Mouse (Mus musculus) splenic B cell, adult 2 months (primary cell): ENCODE results near the gene Gpr161.

Source experiments
- DNase-seq: peaks from one replicate; pipeline ENCODE4 v3.0.0-alpha.2; 2011; ENCODE audit warnings: low read depth, low spot score
- H3K27me3 ChIP-seq: 2 replicates; pipeline ENCODE4 v1.6.1; 2012; ENCODE audit warnings: mild to moderate bottlenecking, low read length, moderate library complexity, mixed read lengths; ENCODE audit not compliant: control insufficient read depth, poor library complexity, insufficient read depth, severe bottlenecking
- H3K36me3 ChIP-seq: 2 replicates; pipeline ENCODE4 v1.6.1; 2012; ENCODE audit warnings: mild to moderate bottlenecking, low read length, moderate library complexity, mixed read lengths; ENCODE audit not compliant: control insufficient read depth, poor library complexity, insufficient read depth, severe bottlenecking

Gpr161 gene

DNA sequence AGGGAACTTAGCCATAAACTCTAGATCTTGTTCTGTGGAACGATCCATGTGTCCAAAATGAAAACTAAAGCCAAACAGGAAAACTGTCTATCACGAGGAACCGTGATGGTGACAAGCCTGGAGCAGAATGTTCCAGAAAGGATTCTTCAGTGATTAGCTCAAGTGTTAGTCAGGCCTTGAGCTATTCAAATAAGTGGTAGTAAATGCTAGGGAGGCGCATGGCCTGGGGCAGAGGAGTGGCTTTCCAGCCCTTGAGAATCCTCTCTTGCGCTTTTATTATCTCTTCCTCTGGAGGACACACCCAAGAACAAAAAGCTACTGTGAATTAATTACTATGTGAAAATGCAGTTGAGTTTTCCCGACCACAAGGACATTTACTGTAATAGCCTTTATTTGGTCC lies 4.0 kb upstream of the Gpr161 start:
- no peaks in the 10 kb centered on the region for H3K27me3 ChIP-seq

DNA sequence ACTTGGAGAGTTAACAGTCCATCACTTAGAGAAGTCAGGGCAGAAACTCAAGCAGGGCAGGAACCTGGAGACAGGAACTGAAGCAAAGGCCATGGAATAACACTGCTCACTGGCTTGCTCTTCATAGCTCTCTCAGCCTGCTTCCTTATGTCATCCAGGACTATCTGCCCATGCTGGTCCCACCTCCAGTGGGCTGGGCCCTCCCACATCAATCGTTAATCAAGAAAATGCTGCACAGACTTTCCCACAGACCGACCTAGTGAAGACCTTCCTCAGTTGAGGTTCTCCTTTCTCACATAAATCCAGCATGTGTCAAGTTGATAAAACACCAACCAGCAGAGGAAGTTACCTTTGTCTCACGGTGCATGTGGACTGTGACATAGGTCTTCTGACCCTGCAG lies 5.5 kb downstream of the Gpr161 start:
- Histone ChIP-seq H3K27me3 (no peaks in the 10 kb centered on the region), H3K36me3 (no peaks in the 10 kb centered on the region)
- DNase-seq, result no peak

More for the DNA sequence above, 4.0 kb upstream of the Gpr161 start:
- DNase-seq, result no peak
- no peaks in the 10 kb centered on the region for H3K36me3 ChIP-seq

GRCm38 (mm10) chr1:165301567-165301966 lies 6.0 kb downstream of the Gpr161 start:
- DNase-seq, result no peak
- no peaks in the 10 kb centered on the region for H3K36me3 ChIP-seq
- no peaks in the 10 kb centered on the region for H3K27me3 ChIP-seq

DNA sequence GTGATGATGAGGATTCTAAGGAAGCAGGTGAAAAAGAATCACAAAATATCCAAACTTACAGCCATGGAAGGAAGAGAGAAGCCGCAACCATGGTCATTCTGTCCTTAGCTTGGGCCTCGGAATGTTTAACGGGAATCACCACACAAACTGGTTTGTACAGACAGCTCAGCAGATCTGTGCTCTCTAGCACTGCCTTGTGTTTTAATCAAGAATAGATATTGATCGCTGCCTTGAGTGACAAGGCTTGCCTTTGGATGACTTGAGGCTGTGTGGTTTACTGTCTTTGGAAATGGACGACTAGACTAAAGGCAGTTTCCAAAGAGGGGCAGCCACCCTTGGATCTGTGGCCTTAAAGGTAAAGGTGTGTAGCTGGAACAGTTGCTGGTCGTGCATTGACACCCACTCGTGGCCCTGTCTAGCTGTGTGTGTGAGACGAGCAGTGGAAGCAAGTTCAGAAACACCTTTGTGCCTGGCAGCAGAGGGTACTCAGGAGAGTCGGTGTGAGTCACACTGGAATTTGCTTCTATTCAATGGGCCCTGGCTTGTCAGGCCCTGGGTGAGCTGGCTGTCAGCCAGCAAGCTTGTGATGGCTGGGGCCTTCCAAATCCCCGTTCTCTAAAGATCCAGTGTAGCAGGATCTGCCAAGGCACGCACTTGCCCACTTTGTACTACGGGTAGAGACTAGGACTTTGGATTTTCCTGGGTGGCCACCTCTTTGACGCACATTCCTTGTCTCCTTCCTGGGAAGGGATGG lies 7.0 kb downstream of the Gpr161 start:
- no peaks in the 10 kb centered on the region for H3K36me3 ChIP-seq
- no peak for DNase-seq

DNA sequence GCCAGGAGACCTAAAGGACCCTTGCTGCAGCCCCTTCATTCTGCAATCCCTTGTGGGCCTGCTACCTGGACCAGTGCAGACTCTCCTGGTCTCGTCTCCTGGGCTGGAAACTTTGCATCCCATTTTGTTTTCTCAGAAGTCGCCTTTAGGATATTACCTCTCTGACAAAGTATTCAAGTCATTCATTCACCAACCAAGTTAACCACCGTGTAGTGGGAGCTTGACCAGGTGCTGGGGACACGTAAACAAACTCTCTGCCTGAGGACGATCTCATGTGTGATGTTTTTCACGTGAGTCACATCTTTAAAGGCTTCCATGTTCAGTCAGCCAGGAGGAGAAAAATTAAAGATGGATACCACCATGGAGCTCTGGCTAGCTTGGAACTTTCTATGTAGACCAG lies 7.6 kb downstream of the Gpr161 start:
- no peaks in the 10 kb centered on the region for H3K27me3 ChIP-seq
- DNase-seq, result no peak
- H3K36me3 ChIP-seq, result no peaks in the 10 kb centered on the region

More for the DNA sequence above, 7.0 kb downstream of the Gpr161 start:
- H3K27me3 ChIP-seq, result no peaks in the 10 kb centered on the region

DNA sequence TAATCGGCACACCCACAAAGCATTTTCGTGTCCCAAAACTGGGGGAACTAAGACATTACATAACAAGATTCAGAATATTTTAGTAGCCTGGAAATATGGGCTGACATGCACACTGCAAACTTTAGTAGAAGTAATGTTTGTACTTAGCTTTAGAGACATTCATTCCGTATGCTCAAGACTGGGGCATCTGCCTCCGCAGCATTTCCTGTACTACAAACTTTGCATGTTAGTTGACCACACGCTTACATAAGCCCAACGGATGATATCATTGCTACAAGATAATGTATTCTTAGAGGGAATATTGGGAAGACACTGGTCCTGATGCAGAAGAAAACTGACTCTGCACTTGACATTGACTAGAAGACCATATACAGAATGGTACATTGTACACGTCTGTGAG lies 8.8 kb downstream of the Gpr161 start:
- no peak for DNase-seq
- no peaks in the 10 kb centered on the region for H3K36me3 ChIP-seq
- H3K27me3 ChIP-seq, result no peaks in the 10 kb centered on the region

- H3K27me3 ChIP-seq, result no peaks in the 10 kb centered on the region
- no peak for DNase-seq
- no peaks in the 10 kb centered on the region for H3K36me3 ChIP-seq
These were observed 12.6 kb downstream of the Gpr161 start for GRCm38 (mm10) chr1:165308180-165308579.

GRCm38 (mm10) chr1:165316361-165316760 lies 20.8 kb downstream of the Gpr161 start:
- no peak for DNase-seq
- H3K36me3 ChIP-seq, result no peaks in the 10 kb centered on the region
- H3K27me3 ChIP-seq, result no peaks in the 10 kb centered on the region

GRCm38 (mm10) chr1:165320141-165320934 lies 24.7 kb downstream of the Gpr161 start:
- no peaks in the 10 kb centered on the region for H3K27me3 ChIP-seq
- H3K36me3 ChIP-seq, result no peaks in the 10 kb centered on the region
- DNase-seq, result peak; percentile 62

DNA sequence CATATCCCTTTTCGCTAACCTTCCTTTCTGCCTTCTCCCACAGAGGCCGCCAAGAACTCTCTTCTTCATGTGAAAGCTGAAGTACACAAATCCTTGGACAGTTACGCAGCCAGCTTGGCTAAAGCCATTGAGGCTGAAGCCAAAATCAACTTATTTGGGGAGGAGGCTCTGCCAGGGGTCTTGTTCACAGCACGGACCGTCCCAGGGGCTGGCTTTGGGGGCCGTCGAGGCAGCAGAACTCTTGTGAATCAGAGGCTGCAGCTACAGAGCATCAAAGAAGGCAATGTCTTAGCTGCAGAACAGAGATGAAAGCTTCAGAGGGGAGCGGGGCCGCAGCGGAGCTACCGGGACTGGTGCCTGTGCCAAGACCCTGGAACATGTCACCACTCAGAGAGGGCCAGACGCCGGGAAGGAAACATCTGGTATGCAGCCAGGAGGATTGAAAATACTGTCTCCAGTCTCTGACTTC lies 25.8 kb downstream of the Gpr161 start:
- H3K36me3 ChIP-seq, result no peaks in the 10 kb centered on the region
- no peaks in the 10 kb centered on the region for H3K27me3 ChIP-seq
- no peak for DNase-seq

DNA sequence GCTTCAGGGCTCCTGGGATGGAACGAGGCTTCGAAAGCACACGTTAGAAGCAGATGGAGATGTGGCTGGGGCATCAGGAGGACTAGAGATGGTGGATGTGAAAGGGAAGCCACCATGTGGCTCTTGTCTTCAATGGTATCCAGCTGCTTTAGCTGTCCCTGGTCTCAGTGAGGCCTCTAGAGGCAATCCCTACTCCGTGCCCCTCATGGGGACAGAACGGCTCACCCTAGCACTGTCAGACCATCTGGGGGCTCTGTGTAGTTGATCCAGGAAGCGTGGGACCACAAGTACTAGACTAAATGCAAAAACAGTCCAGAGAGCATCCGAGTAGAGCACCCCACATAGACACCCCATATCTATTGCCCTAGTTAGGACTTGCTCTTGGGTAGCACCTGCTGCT lies 26.3 kb downstream of the Gpr161 start:
- H3K27me3 ChIP-seq, result no peaks in the 10 kb centered on the region
- DNase-seq, result no peak
- no peaks in the 10 kb centered on the region for H3K36me3 ChIP-seq

- Histone ChIP-seq H3K27me3 (no peaks in the 10 kb centered on the region), H3K36me3 (no peaks in the 10 kb centered on the region)
- DNase-seq, result peak; percentile 6
These were observed 27.3 kb downstream of the Gpr161 start for GRCm38 (mm10) chr1:165322934-165323333.

GRCm38 (mm10) chr1:165327370-165327769 lies 31.8 kb downstream of the Gpr161 start:
- H3K27me3 ChIP-seq, result no peaks in the 10 kb centered on the region

DNA sequence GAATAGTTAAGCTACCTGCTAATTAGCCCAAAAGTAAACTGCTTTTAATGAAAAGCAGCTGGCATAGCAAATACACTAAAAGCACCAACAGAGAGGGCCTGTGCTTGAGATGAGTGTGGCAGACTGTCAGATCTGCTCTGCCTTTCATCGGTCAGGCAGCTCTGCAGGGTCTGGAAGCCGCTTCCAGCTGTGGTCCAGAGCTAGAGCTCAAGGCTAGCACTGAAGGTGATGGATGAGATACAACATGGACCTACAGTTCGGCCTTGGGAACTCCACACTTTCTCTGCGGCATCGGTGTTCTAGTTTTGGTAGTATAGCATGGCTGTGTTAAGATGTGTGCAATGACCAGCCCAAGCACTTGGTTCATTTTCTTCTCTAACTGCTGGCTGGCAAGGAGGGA lies 32.2 kb downstream of the Gpr161 start:
- Histone ChIP-seq H3K36me3 (no peaks in the 10 kb centered on the region), H3K27me3 (no peaks in the 10 kb centered on the region)
- no peak for DNase-seq

More at GRCm38 (mm10) chr1:165327370-165327769, 31.8 kb downstream of the Gpr161 start:
- no peaks in the 10 kb centered on the region for H3K36me3 ChIP-seq
- no peak for DNase-seq
